Mouse (Mus musculus): ENCODE measurements around the gene Ncapd2. TPM values are rescaled to one million over a fixed set of nuclear protein-coding genes. Genes with fewer than 3 reads are reported as not detected.
A peak's percentile ranks its signal among the peaks of the same experiment; 100 is the strongest.

Gene Ncapd2
- total RNA-seq, 1 experiment, result 159 TPM

- H3K9ac ChIP-seq (ENCODE audit: insufficient read depth, low read depth, low read length, poor library complexity, severe bottlenecking), result no peak overlapping the region
- DNase-seq (ENCODE audit: low read depth, low spot score), result no peak
- no peak overlapping the region for H3K4me3 ChIP-seq (ENCODE audit: insufficient read depth in 1 of 2, low read depth in 1 of 2, low read length in 2 of 2, poor library complexity in 1 of 2, severe bottlenecking in 1 of 2)
- peaks cover 3 to 17% of the 10 kb centered on the region in 2 experiments; a peak in 3 of 4 replicates for H3K4me1 ChIP-seq (ENCODE audit: control insufficient read depth in 2 of 2, insufficient read depth in 2 of 2, low read length in 2 of 2, poor library complexity in 1 of 2)
- H3K9me3 ChIP-seq (ENCODE audit: control insufficient read depth, insufficient read depth, low read depth, low read length), result no peaks in the 10 kb centered on the region
- no peak for TF ChIP-seq CHD2 (IDR thresholded peaks at IDR 0.05; ENCODE audit: low read depth, low read length)
- no peak for TF ChIP-seq MAFK (IDR thresholded peaks at IDR 0.05; ENCODE audit: insufficient read depth, low read depth, low read length)
- TF ChIP-seq HCFC1 (IDR thresholded peaks at IDR 0.05; ENCODE audit: borderline replicate concordance, insufficient read depth, low read length), result no peak
- TF ChIP-seq ZC3H11A (IDR thresholded peaks at IDR 0.05; ENCODE audit: borderline replicate concordance, low read depth, low read length), result no peak
- TF ChIP-seq ZNF384 (IDR thresholded peaks at IDR 0.05; ENCODE audit: low read depth, low read length), result no peak
- H3K27ac ChIP-seq (ENCODE audit: insufficient read depth, low read depth, low read length, poor library complexity, severe bottlenecking), result no peak overlapping the region
- in situ Hi-C loops (cut with MboI; ENCODE audit: low sequenced_read_pairs in 2 of 2, unreplicated experiment in 2 of 2), result no loop called here
- H3K36me3 ChIP-seq (ENCODE audit: control insufficient read depth, insufficient read depth, low read length, poor library complexity, severe bottlenecking), result no peaks in the 10 kb centered on the region
These were observed 42.5 kb upstream of the Ncapd2 start for GRCm38 (mm10) chr6:125233816-125234519.

GRCm38 (mm10) chr6:125232516-125232915 lies 41.0 kb upstream of the Ncapd2 start:
- no peak for DNase-seq (ENCODE audit: low read depth, low spot score)
- no peak for TF ChIP-seq ZNF384 (IDR thresholded peaks at IDR 0.05; ENCODE audit: low read depth, low read length)
- TF ChIP-seq CHD2 (IDR thresholded peaks at IDR 0.05; ENCODE audit: low read depth, low read length), result no peak
- no peak for TF ChIP-seq HCFC1 (IDR thresholded peaks at IDR 0.05; ENCODE audit: borderline replicate concordance, insufficient read depth, low read length)
- no peak for TF ChIP-seq ZC3H11A (IDR thresholded peaks at IDR 0.05; ENCODE audit: borderline replicate concordance, low read depth, low read length)
- no peak for TF ChIP-seq MAFK (IDR thresholded peaks at IDR 0.05; ENCODE audit: insufficient read depth, low read depth, low read length)
- in situ Hi-C loops (cut with MboI; ENCODE audit: low sequenced_read_pairs in 2 of 2, unreplicated experiment in 2 of 2), result no loop called here
- Histone ChIP-seq H3K9ac (ENCODE audit: insufficient read depth, low read depth, low read length, poor library complexity, severe bottlenecking) (no peak overlapping the region), H3K4me1 (ENCODE audit: control insufficient read depth in 2 of 2, insufficient read depth in 2 of 2, low read length in 2 of 2, poor library complexity in 1 of 2) (peaks cover 3 to 17% of the 10 kb centered on the region in 2 experiments; a peak in 3 of 4 replicates), H3K27ac (ENCODE audit: insufficient read depth, low read depth, low read length, poor library complexity, severe bottlenecking) (no peak overlapping the region), H3K36me3 (ENCODE audit: control insufficient read depth, insufficient read depth, low read length, poor library complexity, severe bottlenecking) (no peaks in the 10 kb centered on the region), H3K9me3 (ENCODE audit: control insufficient read depth, insufficient read depth, low read depth, low read length) (no peaks in the 10 kb centered on the region), H3K4me3 (ENCODE audit: insufficient read depth in 1 of 2, low read depth in 1 of 2, low read length in 2 of 2, poor library complexity in 1 of 2, severe bottlenecking in 1 of 2) (no peak overlapping the region)

- Histone ChIP-seq H3K4me3 (ENCODE audit: insufficient read depth in 1 of 2, low read depth in 1 of 2, low read length in 2 of 2, poor library complexity in 1 of 2, severe bottlenecking in 1 of 2) (peak overlapping the region; percentile 53 to 60; a peak in 3 of 4 replicates), H3K4me1 (ENCODE audit: control insufficient read depth in 2 of 2, insufficient read depth in 2 of 2, low read length in 2 of 2, poor library complexity in 1 of 2) (peaks cover 3 to 17% of the 10 kb centered on the region in 2 experiments; a peak in 3 of 4 replicates), H3K9ac (ENCODE audit: insufficient read depth, low read depth, low read length, poor library complexity, severe bottlenecking) (0 out of 2 replicates have a peak overlapping the region, but pooled peaks have one; percentile 79), H3K9me3 (ENCODE audit: control insufficient read depth, insufficient read depth, low read depth, low read length) (no peaks in the 10 kb centered on the region), H3K36me3 (ENCODE audit: control insufficient read depth, insufficient read depth, low read length, poor library complexity, severe bottlenecking) (no peaks in the 10 kb centered on the region), H3K27ac (ENCODE audit: insufficient read depth, low read depth, low read length, poor library complexity, severe bottlenecking) (no peak overlapping the region)
- no peak for DNase-seq (ENCODE audit: low read depth, low spot score)
- TF ChIP-seq CHD2 (IDR thresholded peaks at IDR 0.05; ENCODE audit: low read depth, low read length) (no peak), HCFC1 (IDR thresholded peaks at IDR 0.05; ENCODE audit: borderline replicate concordance, insufficient read depth, low read length) (no peak), ZC3H11A (IDR thresholded peaks at IDR 0.05; ENCODE audit: borderline replicate concordance, low read depth, low read length) (no peak), MAFK (IDR thresholded peaks at IDR 0.05; ENCODE audit: insufficient read depth, low read depth, low read length) (no peak), ZNF384 (IDR thresholded peaks at IDR 0.05; ENCODE audit: low read depth, low read length) (no peak)
- in situ Hi-C loops (cut with MboI; ENCODE audit: low sequenced_read_pairs in 2 of 2, unreplicated experiment in 2 of 2), result no loop called here
These were observed 40.5 kb upstream of the Ncapd2 start for GRCm38 (mm10) chr6:125232045-125232437.

- Histone ChIP-seq H3K9ac (ENCODE audit: insufficient read depth, low read depth, low read length, poor library complexity, severe bottlenecking) (peak within 1 kb of the TSS; percentile 79), H3K4me1 (ENCODE audit: control insufficient read depth in 2 of 2, insufficient read depth in 2 of 2, low read length in 2 of 2, poor library complexity in 1 of 2) (peaks cover 3 to 17% of the 10 kb centered on the region in 2 experiments; a peak in 3 of 4 replicates), H3K36me3 (ENCODE audit: control insufficient read depth, insufficient read depth, low read length, poor library complexity, severe bottlenecking) (no peaks in the 10 kb centered on the region), H3K9me3 (ENCODE audit: control insufficient read depth, insufficient read depth, low read depth, low read length) (no peaks in the 10 kb centered on the region), H3K27ac (ENCODE audit: insufficient read depth, low read depth, low read length, poor library complexity, severe bottlenecking) (peak within 1 kb of the TSS; percentile 40; the same call in 1 of the 2 replicates), H3K4me3 (ENCODE audit: insufficient read depth in 1 of 2, low read depth in 1 of 2, low read length in 2 of 2, poor library complexity in 1 of 2, severe bottlenecking in 1 of 2) (peak within 1 kb of the TSS; percentile 53 to 60)
- in situ Hi-C loops (cut with MboI; ENCODE audit: low sequenced_read_pairs in 2 of 2, unreplicated experiment in 2 of 2), result no loop called here
- peak; percentile 30 for DNase-seq (ENCODE audit: low read depth, low spot score)
- TF ChIP-seq CHD2 (IDR thresholded peaks at IDR 0.05; ENCODE audit: low read depth, low read length), result no peak
- 0 out of 2 replicates have a peak, but pooled peaks have one; percentile 26 for TF ChIP-seq ZNF384 (IDR thresholded peaks at IDR 0.05; ENCODE audit: low read depth, low read length)
These were observed 39.9 kb upstream of the Ncapd2 start, which contains the start of gene Tapbpl for GRCm38 (mm10) chr6:125231117-125232044. TSS of gene Tapbpl (minus strand) at chr6:125231860.

All from ES-E14 (cell line).